Mouse (Mus musculus) limb, embryonic 14.5 days (tissue): ENCODE measurements around the gene H2-Oa. TPM values are rescaled to one million over a fixed set of nuclear protein-coding genes. Genes with fewer than 3 reads are reported as not detected.

Source experiments
- ATAC-seq: fragments of 200-750 bp; cut with Nextera tagmentation; 2 replicates; pipeline ENCODE4 v1.8.0; 2017; ENCODE audit warnings: low read depth, moderate number of reproducible peaks, moderate TSS enrichment; ENCODE audit not compliant: low FRiP score
- DNase-seq: peaks from one replicate; pipeline ENCODE4 v3.0.0-alpha.2; 2015; ENCODE audit warnings: low spot score
- H3K27ac ChIP-seq: fragments of 300-500 bp; sonication (generic); replicated peaks from 2 replicates; pipeline ENCODE4 v1.5.1; 2014; ENCODE audit warnings: low read depth, mild to moderate bottlenecking, low read length, moderate library complexity, mixed read lengths
- H3K27me3 ChIP-seq: fragments of 300-500 bp; sonication (generic); 2 replicates; pipeline ENCODE4 v1.6.1; 2014; ENCODE audit warnings: low read length, mixed read lengths; ENCODE audit not compliant: control insufficient read depth, insufficient read depth
- H3K36me3 ChIP-seq: fragments of 300-500 bp; sonication (generic); 2 replicates; pipeline ENCODE4 v1.6.1; 2014; ENCODE audit warnings: mild to moderate bottlenecking, low read length, moderate library complexity, mixed read lengths; ENCODE audit not compliant: control insufficient read depth, insufficient read depth
- H3K4me1 ChIP-seq: fragments of 300-500 bp; sonication (generic); 2 replicates; pipeline ENCODE4 v1.6.1; 2014; ENCODE audit warnings: antibody characterized with exemption, low read length, mixed read lengths; ENCODE audit not compliant: control insufficient read depth, insufficient read depth
- H3K4me2 ChIP-seq: fragments of 300-500 bp; sonication (generic); replicated peaks from 2 replicates; pipeline ENCODE4 v1.6.1; 2014; ENCODE audit warnings: low read depth, mild to moderate bottlenecking, low read length, moderate library complexity; ENCODE audit not compliant: severe bottlenecking
- H3K4me3 ChIP-seq: fragments of 300-500 bp; sonication (generic); replicated peaks from 2 replicates; pipeline ENCODE4 v1.5.1; 2014; ENCODE audit warnings: low read length
- H3K9ac ChIP-seq: fragments of 300-500 bp; sonication (generic); 2 replicates; pipeline ENCODE4 v1.6.1; 2014; ENCODE audit warnings: mild to moderate bottlenecking, low read depth, low read length, moderate library complexity; ENCODE audit not compliant: severe bottlenecking
- H3K9me3 ChIP-seq: fragments of 300-500 bp; sonication (generic); 2 replicates; pipeline ENCODE4 v1.6.1; 2016; ENCODE audit warnings: low read length; ENCODE audit not compliant: control insufficient read depth
- POLR2A ChIP-seq: fragments of 200-500 bp; IDR thresholded peaks from 2 replicates; pipeline ENCODE4 v1.8.0; 2012; ENCODE audit warnings: inconsistent platforms, mild to moderate bottlenecking, moderate library complexity, borderline replicate concordance; ENCODE audit not compliant: insufficient read depth, insufficient read length; ENCODE audit errors: extremely low read depth
- WGBS: fragments of 180-500 bp; shearing (Covaris S2); extraction: QIAGEN DNeasy Blood & Tissue Kit; methylation state at CpG from one replicate; pipeline ENCODE4 v1.1.7; 2014; 5-methylcytosine and 5-hydroxymethylcytosine counted together
- polyA plus RNA-seq, 2 experiments: library from polyadenylated mRNA; depleted of rRNA in 1 of 2; stranded (reverse) in 1 of 2; unstranded in 1 of 2; fragments of >200 nt; fragmentation: Nextera tagmentation in 1 of 2; extraction: Ambion mirVana in 1 of 2; gene quantifications; 2 replicates each; pipeline versions ENCODE4 v1.2.1 to v1.2.3; 2012 to 2014

H2-Oa gene
- polyA plus RNA-seq, 2 experiments, result 0.85 to 1.0 TPM

- Histone ChIP-seq H3K9me3 (no peaks in the 10 kb centered on the region), H3K4me2 (no peak overlapping the region), H3K9ac (no peak overlapping the region), H3K27ac (no peak overlapping the region), H3K4me3 (no peak overlapping the region), H3K36me3 (no peaks in the 10 kb centered on the region), H3K4me1 (no peaks in the 10 kb centered on the region), H3K27me3 (no peaks in the 10 kb centered on the region)
- no peak for DNase-seq
- 79% methylated on average over 27 of the region's 27 CpGs for WGBS
- no peak for TF ChIP-seq POLR2A
- ATAC-seq, result no peak
These were observed 2.3 kb downstream of the H2-Oa start for GRCm38 (mm10) chr17:34094283-34095035.

- ATAC-seq (no peak), DNase-seq (no peak)
- TF ChIP-seq POLR2A, result no peak
- Histone ChIP-seq H3K4me3 (no peak overlapping the region), H3K9ac (no peak overlapping the region), H3K9me3 (no peaks in the 10 kb centered on the region), H3K27ac (no peak overlapping the region), H3K4me1 (peaks cover 3% of the 10 kb centered on the region; the same call in 1 of the 2 replicates), H3K4me2 (no peak overlapping the region), H3K36me3 (no peaks in the 10 kb centered on the region), H3K27me3 (no peaks in the 10 kb centered on the region)
- WGBS, result 75% methylated on average over 3 of the region's 3 CpGs
These were observed 4.4 kb downstream of the H2-Oa start for GRCm38 (mm10) chr17:34096497-34097010.

- ATAC-seq (no peak), DNase-seq (no peak)
- Histone ChIP-seq H3K9ac (no peak overlapping the region), H3K4me2 (no peak overlapping the region), H3K27me3 (no peaks in the 10 kb centered on the region), H3K36me3 (no peaks in the 10 kb centered on the region), H3K4me3 (no peak overlapping the region), H3K27ac (no peak overlapping the region), H3K9me3 (no peaks in the 10 kb centered on the region), H3K4me1 (peaks cover 3% of the 10 kb centered on the region; the same call in 1 of the 2 replicates)
- 55% methylated on average over 5 of the region's 5 CpGs for WGBS
- no peak for TF ChIP-seq POLR2A
These were observed 5.1 kb downstream of the H2-Oa start for GRCm38 (mm10) chr17:34097272-34097671.

GRCm38 (mm10) chr17:34098709-34099479 is 6.8 kb downstream of the H2-Oa start:
- ATAC-seq, result no peak
- Histone ChIP-seq H3K27ac (no peak overlapping the region), H3K36me3 (no peaks in the 10 kb centered on the region), H3K4me3 (no peak overlapping the region), H3K4me2 (no peak overlapping the region), H3K4me1 (peaks cover 3% of the 10 kb centered on the region; the same call in 1 of the 2 replicates), H3K9me3 (no peaks in the 10 kb centered on the region), H3K27me3 (no peaks in the 10 kb centered on the region), H3K9ac (no peak overlapping the region)
- DNase-seq, result no peak
- no peak for TF ChIP-seq POLR2A
- WGBS, result 40% methylated on average over 10 of the region's 10 CpGs

- no peaks in the 10 kb centered on the region for H3K27me3 ChIP-seq
- H3K27ac ChIP-seq, result no peak overlapping the region
- DNase-seq (no peak), ATAC-seq (no peak)
- H3K4me2 ChIP-seq, result no peak overlapping the region
- H3K4me1 ChIP-seq, result peaks cover 3% of the 10 kb centered on the region; the same call in 1 of the 2 replicates
- H3K36me3 ChIP-seq, result no peaks in the 10 kb centered on the region
- TF ChIP-seq POLR2A, result no peak
- WGBS, result 16% methylated on average over 5 of the region's 5 CpGs
- H3K9ac ChIP-seq, result no peak overlapping the region
- no peaks in the 10 kb centered on the region for H3K9me3 ChIP-seq
- H3K4me3 ChIP-seq, result no peak overlapping the region
These were observed 7.4 kb downstream of the H2-Oa start for GRCm38 (mm10) chr17:34099531-34099930.
